Mouse (Mus musculus) activated CD4-positive, CD25-positive, alpha-beta regulatory T cell, adult 4 months (primary cell): ENCODE measurements around the gene Prg4. TPM values are rescaled to one million over a fixed set of nuclear protein-coding genes. Genes with fewer than 3 reads are reported as not detected.

Source experiments
- ATAC-seq: one replicate; pipeline ENCODE4 v1.8.0; 2017
- polyA plus RNA-seq, 2 experiments: library from polyadenylated mRNA; unstranded; fragments of 100-300 nt; shearing (Covaris generic); gene quantifications; one replicate each; pipeline ENCODE4 v1.2.1; 2017

Gene Prg4
- polyA plus RNA-seq, 2 experiments from 2014 or later: 10.2 to 13.8 TPM

DNA sequence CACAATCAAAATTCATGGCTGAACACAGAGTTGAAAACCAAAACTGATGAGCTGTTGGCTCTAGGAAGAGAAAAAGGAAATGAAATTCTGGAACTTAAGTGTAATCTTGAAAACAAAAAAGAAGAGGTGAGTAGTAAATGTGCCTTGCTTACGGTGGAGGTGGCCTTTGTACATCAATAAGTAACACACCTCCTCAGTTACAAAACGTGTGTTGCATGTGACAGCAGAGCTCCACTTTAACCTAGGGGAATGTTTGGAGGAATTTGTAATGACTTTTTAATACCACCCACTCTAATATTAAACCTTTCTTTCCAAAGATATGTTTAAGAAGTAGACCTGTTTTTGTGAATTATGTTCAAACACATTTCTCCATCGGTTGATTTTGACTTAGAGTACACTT lies 62.1 kb downstream of the Prg4 start:
- no peak for ATAC-seq

Other genes starting within 250 kb of the Prg4 start
- under 1 TPM in 1 of 2 experiments, not detected in 1; 0.26 TPM for gene Pdc, start 146.7 kb downstream of the Prg4 start, polyA plus RNA-seq
- gene Tpr, start 73.3 kb downstream of the Prg4 start, polyA plus RNA-seq: 100 to 1,000 TPM; 251 to 261 TPM
- 10 to 100 TPM; 33.8 to 39.3 TPM for gene Odr4, start 73.1 kb downstream of the Prg4 start, polyA plus RNA-seq